Mouse (Mus musculus) gastrocnemius, adult 18-20 months (tissue): Measurements from ENCODE around the gene Alg14. TPM values are rescaled to one million over a fixed set of nuclear protein-coding genes. Genes with fewer than 3 reads are reported as not detected.

ENCODE experiments used
- DNase-seq: peaks from one replicate; pipeline ENCODE4 v3.0.0; 2021; ENCODE audit warnings: low spot score
- total RNA-seq, 2 experiments: library from RNA; stranded (reverse); gene quantifications; 2 replicates each; pipeline ENCODE4 v1.2.3; 2021

Gene Alg14
- total RNA-seq, 2 experiments from 2014 or later, result 6.7 to 6.9 TPM

- peak; percentile 15 for DNase-seq
Observed at GRCm38 (mm10) chr3:121330244-121330646, 38.7 kb downstream of the Alg14 start.

GRCm38 (mm10) chr3:121336234-121336890 lies 44.8 kb downstream of the Alg14 start:
- DNase-seq, result no peak

DNA sequence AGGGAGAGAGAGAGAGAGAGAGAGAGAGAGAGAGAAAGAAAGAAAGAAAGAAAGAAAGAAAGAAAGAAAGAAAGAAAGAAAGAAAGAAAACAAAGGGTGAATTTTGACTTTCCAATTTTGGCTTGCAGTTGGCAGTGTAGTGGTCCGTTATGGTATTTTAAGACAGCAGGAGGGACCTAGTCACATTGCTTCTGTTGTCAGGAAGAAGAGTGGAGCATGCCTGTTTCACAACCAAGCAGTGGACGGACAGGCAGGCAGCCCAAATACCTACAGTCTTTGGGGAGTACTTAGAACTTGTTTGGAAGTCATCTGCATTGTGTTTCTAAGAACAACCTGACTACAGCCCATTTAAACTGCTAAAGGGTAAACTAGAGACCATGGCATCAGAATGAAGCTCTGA lies 47.1 kb downstream of the Alg14 start:
- peak; percentile 8 for DNase-seq

DNA sequence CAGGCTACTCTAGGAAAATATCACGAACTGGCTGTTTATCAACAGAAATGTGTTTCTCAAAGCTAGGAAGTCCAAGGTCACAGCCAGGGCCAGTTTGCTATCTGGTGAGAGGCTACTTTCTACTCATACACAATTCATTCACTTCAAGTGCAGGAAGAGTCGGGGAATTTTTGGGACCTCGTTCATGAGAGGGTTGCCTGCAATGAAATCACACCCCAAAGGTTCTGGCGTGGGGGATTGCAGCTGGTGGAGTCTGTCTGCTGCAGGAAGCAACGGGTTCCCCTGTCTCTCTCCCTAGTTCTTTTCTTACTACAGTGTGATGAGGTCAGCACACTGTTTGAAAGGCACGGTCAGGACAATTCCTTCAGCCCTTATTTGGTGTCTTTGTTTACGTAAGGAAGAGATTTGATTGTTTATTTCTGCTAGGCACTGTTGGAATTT lies 48.8 kb downstream of the Alg14 start:
- DNase-seq, result no peak

DNA sequence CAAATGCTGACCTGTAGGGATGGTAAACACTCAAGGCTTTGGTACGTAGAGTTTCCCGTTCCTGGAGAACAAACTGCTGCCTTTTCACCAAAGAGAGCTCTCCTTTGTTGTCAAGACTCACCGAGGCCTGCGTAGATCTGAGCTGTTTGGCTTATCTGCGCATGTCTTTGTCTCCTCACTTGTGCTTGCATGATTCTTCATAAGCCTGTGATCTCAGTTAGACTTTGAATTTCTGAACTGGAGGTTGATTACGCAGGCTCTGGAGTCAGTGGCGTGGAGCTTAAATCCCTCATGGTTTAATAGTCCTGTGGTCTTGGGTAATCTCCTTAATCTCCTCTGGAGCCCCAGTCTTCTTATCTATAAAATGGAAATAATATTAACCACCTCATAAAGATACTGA lies 51.7 kb downstream of the Alg14 start:
- no peak for DNase-seq

DNA sequence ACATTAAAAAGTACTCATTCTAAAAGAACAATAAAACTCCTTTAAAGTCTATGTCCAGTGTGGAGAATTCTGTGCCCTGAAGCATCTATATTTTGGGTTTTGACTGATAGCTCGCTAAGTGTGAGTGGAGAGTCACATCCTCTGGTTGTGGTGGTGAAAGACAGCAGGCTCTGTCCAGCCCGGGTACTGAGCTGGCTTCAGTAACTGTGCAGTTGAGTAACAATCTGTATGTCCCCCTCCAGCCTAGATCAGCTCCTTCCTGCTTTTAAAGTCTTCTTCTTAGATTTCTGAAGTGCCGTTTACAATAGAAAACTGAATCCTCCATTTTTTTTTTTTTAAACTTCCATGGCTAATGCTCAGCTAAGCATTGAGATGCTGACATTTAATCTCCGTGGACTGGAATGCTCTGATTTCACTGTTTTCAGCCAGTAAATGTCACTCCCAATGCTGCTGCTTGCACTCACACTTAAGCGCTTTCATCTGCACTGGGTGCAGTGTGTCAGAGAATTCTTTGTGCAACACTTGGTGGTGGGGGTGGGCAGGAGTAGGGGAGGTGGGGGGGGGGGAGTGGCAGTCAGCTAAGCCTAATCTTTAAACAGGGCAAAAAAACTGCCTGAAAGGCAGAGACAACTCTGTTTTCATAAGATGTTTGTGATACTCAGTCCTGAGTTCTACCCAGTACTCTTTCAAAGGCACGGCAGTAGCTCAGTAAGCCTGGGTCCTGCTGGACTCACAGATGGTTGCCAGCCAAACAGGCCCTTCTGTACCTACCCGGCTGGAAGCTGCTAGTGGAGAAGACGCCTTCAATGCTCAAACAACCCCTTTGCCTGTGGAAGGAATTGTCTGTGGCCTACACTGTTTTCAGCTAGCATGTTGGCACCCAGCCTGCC lies 52.7 kb downstream of the Alg14 start:
- no peak for DNase-seq

GRCm38 (mm10) chr3:121344951-121345642 lies 53.5 kb downstream of the Alg14 start:
- DNase-seq, result no peak

GRCm38 (mm10) chr3:121345643-121346000 lies 54.0 kb downstream of the Alg14 start:
- no peak for DNase-seq

DNA sequence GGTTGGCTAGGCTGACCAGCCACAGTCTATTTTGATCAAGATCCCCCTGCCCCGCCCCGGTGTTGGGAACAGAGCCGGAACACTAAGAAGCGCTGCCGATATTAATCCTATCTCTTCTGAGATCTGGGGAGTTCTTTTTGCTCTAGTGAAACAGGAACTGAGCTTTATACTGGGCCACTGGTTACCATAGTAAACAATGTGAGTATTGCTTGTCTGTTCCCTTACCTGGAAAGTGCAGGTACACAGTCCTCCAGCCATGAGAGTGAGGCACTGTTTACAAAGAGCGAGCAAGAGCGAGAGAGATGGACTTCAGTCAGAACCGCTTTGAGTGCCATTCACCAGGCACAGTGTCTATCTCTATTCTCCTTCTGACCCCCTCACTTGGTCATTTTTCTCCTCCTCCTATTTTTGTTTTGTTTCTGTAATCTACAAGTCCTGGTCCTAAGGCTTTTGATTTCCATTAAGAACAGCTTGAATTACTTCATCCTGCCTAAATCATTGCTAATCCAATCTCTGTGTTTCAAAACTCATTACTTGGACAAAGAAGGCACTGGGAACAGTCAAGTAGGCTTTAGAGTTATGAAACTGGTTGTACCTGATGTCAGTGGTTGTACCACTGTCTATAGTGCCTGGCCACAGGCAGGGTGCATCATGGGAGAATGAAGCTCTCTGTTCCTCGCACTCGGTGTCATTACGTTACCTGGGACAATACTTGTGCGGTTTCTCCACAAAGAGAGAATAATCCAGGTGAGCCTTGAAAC lies 55.1 kb downstream of the Alg14 start:
- DNase-seq, result no peak

GRCm38 (mm10) chr3:121348792-121349191 lies 57.2 kb downstream of the Alg14 start:
- DNase-seq, result no peak

GRCm38 (mm10) chr3:121349334-121350169 lies 58.0 kb downstream of the Alg14 start:
- peak; percentile 60 for DNase-seq

- no peak for DNase-seq
Observed at GRCm38 (mm10) chr3:121351257-121351656, 59.7 kb downstream of the Alg14 start.

- DNase-seq, result no peak
Observed at GRCm38 (mm10) chr3:121354281-121354680, 62.7 kb downstream of the Alg14 start.

DNA sequence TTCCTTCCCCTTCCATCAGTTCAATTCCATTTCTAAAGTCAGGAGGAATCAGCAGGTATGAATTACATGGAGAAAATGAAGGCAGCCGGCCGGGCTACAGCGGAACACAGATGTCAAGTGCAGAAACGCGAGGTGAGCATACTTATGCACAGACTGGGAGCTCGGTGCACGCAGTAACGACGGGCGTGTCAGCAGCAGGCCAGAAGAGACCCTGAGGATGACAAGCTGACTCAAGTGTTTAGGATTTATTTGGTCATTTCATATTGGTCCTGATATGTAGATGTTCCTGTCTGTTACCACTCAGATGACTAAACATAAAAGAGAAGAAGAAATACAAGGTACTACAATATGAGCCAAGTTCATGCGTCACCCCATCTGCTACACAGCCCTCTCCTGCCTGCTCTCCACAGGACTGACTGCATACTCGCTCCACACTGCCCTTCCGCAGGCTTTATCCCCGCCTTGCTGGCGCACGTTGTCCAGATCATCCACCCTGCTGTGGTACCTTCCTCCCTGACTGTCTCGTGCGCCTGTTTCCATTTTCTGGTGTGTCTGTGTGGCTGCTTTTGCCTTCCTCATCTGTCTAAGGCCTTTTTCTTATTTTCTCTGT lies 63.4 kb downstream of the Alg14 start:
- no peak for DNase-seq

GRCm38 (mm10) chr3:121355569-121355968 lies 64.0 kb downstream of the Alg14 start:
- DNase-seq, result no peak

GRCm38 (mm10) chr3:121356111-121356510 lies 64.5 kb downstream of the Alg14 start:
- no peak for DNase-seq

GRCm38 (mm10) chr3:121357030-121357429 lies 65.5 kb downstream of the Alg14 start:
- DNase-seq, result no peak

- DNase-seq, result no peak
Observed at GRCm38 (mm10) chr3:121358285-121358684, 66.7 kb downstream of the Alg14 start.

GRCm38 (mm10) chr3:121358850-121359249 lies 67.3 kb downstream of the Alg14 start:
- no peak for DNase-seq

DNA sequence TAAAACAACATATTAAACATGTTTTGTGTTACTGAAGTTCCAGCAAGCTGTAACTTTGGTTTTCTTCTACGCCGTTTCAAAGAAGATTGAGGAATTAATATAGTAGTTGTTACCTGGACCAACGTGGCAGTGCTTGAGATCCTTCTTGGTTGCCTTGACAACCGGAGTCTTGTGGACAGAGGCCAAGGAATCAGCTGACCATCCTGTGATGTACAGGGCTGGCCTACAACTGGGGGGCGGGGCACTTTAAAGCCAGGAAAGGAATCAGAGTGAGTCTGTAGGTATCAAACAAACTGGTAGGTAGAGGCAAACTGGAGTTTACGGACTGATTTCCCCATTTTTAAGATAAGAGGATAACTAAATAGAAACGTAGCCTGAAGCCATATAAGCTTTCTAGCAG lies 67.7 kb downstream of the Alg14 start:
- no peak for DNase-seq
